Mouse (Mus musculus) midbrain, embryonic 14.5 days (tissue): Measurements from ENCODE around the gene Pigyl. TPM values are rescaled to one million over a fixed set of nuclear protein-coding genes. Genes with fewer than 3 reads are reported as not detected.

Source experiments
- ATAC-seq: fragments of 200-750 bp; cut with Nextera tagmentation; 2 replicates; pipeline ENCODE4 v1.8.0; 2017; ENCODE audit warnings: moderate number of reproducible peaks, moderate library complexity; ENCODE audit not compliant: low FRiP score, low TSS enrichment
- DNase-seq: peaks from one replicate; pipeline ENCODE4 v3.0.0-alpha.2; 2015
- H3K27ac ChIP-seq: fragments of 300-500 bp; sonication (generic); replicated peaks from 2 replicates; pipeline ENCODE4 v1.5.1; 2014; ENCODE audit warnings: mild to moderate bottlenecking, low read depth, low read length, moderate library complexity
- H3K27me3 ChIP-seq: fragments of 300-500 bp; sonication (generic); 2 replicates; pipeline ENCODE4 v1.6.1; 2014; ENCODE audit warnings: low read length, control low read depth, mixed read lengths; ENCODE audit not compliant: control insufficient read depth, insufficient read depth
- H3K36me3 ChIP-seq: fragments of 300-500 bp; sonication (generic); 2 replicates; pipeline ENCODE4 v1.6.1; 2014; ENCODE audit warnings: low read length, control low read depth; ENCODE audit not compliant: control insufficient read depth, insufficient read depth
- H3K4me1 ChIP-seq: fragments of 300-500 bp; sonication (generic); 2 replicates; pipeline ENCODE4 v1.6.1; 2014; ENCODE audit warnings: mild to moderate bottlenecking, antibody characterized with exemption, low read length, control low read depth; ENCODE audit not compliant: control insufficient read depth, insufficient read depth
- H3K4me2 ChIP-seq: fragments of 300-500 bp; sonication (generic); 2 replicates; pipeline ENCODE4 v1.6.1; 2014; ENCODE audit warnings: mild to moderate bottlenecking, low read length, moderate library complexity
- H3K4me3 ChIP-seq: fragments of 300-500 bp; sonication (generic); replicated peaks from 2 replicates; pipeline ENCODE4 v1.5.1; 2014; ENCODE audit warnings: low read depth, low read length
- H3K9ac ChIP-seq: fragments of 300-500 bp; sonication (generic); replicated peaks from 2 replicates; pipeline ENCODE4 v1.6.1; 2014; ENCODE audit warnings: mild to moderate bottlenecking, low read length, moderate library complexity
- H3K9me3 ChIP-seq: fragments of 300-500 bp; sonication (generic); 2 replicates; pipeline ENCODE4 v1.6.1; 2016; ENCODE audit warnings: low read length, control low read depth, mixed read lengths; ENCODE audit not compliant: control insufficient read depth
- WGBS: fragments of 180-500 bp; shearing (Covaris S2); extraction: QIAGEN DNeasy Blood & Tissue Kit; methylation state at CpG from one replicate; pipeline ENCODE4 v1.1.7; 2014; 5-methylcytosine and 5-hydroxymethylcytosine counted together
- polyA plus RNA-seq: library from polyadenylated mRNA; unstranded; fragments of >200 nt; fragmentation: Nextera tagmentation; extraction: Ambion mirVana; gene quantifications from 2 replicates; pipeline ENCODE4 v1.2.1, GENCODE M21; 2014

Pigyl gene
- polyA plus RNA-seq, 1 experiment from 2014 or later, result 94.1 TPM

- Histone ChIP-seq H3K4me2 (no peak overlapping the region), H3K9ac (no peak overlapping the region), H3K4me3 (no peak overlapping the region), H3K9me3 (no peaks in the 10 kb centered on the region), H3K27me3 (no peaks in the 10 kb centered on the region), H3K36me3 (no peaks in the 10 kb centered on the region), H3K27ac (no peak overlapping the region), H3K4me1 (peaks cover 6% of the 10 kb centered on the region)
- DNase-seq (no peak), ATAC-seq (no peak)
- 84% methylated on average over 3 of the region's 3 CpGs for WGBS
These were observed 34.6 kb upstream of the Pigyl start for GRCm38 (mm10) chr9:22122005-22122404.

DNA sequence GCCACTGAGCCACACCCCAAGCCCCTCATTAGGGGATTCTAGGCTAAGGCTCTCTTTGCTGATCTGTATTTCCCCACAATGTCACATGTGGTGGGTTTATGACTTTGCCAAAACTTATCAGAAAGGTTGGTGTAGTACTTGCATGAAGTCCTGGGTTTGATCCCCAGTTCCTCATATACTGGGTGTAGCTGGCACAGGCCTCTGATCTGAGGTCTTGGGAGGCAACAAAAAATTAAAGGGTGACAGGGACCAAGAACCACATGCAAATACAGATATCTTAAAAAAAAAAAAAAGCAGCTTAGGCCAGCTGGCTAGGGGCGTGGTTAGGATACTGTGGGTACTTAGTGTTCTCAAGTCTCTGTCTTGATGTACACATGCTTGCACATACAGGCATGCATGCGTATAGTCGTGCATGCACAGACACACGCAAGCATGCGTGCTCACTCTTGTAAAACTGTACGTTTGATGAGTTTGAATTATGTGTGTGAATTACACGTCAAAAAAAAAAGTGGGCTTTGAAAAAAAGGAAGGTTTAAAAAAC is 33.5 kb upstream of the Pigyl start:
- H3K27ac ChIP-seq, result no peak overlapping the region
- no peaks in the 10 kb centered on the region for H3K4me1 ChIP-seq
- no peaks in the 10 kb centered on the region for H3K27me3 ChIP-seq
- H3K9me3 ChIP-seq, result no peaks in the 10 kb centered on the region
- no peak for DNase-seq
- H3K4me3 ChIP-seq, result no peak overlapping the region
- WGBS, result 88% methylated on average over 7 of the region's 7 CpGs
- ATAC-seq, result no peak
- H3K4me2 ChIP-seq, result no peak overlapping the region
- H3K9ac ChIP-seq, result no peak overlapping the region
- no peaks in the 10 kb centered on the region for H3K36me3 ChIP-seq

GRCm38 (mm10) chr9:22124169-22124568 is 32.5 kb upstream of the Pigyl start:
- H3K4me1 ChIP-seq, result no peaks in the 10 kb centered on the region
- 78% methylated on average over 3 of the region's 3 CpGs for WGBS
- ATAC-seq (no peak), DNase-seq (no peak)
- H3K9me3 ChIP-seq, result no peaks in the 10 kb centered on the region
- no peak overlapping the region for H3K4me2 ChIP-seq
- H3K9ac ChIP-seq, result no peak overlapping the region
- H3K27me3 ChIP-seq, result no peaks in the 10 kb centered on the region
- H3K27ac ChIP-seq, result no peak overlapping the region
- H3K4me3 ChIP-seq, result no peak overlapping the region
- H3K36me3 ChIP-seq, result no peaks in the 10 kb centered on the region

- ATAC-seq, result no peak
- Histone ChIP-seq H3K27ac (no peak overlapping the region), H3K4me3 (no peak overlapping the region), H3K36me3 (no peaks in the 10 kb centered on the region), H3K4me2 (no peak overlapping the region), H3K9ac (no peak overlapping the region), H3K9me3 (no peaks in the 10 kb centered on the region), H3K4me1 (no peaks in the 10 kb centered on the region), H3K27me3 (0 out of 2 replicates have a peak, but pooled peaks cover 3% of the 10 kb centered on the region)
- whole genome bisulfite sequencing, result 91% methylated on average over 15 of the region's 15 CpGs
- no peak for DNase-seq
These were observed 31.2 kb upstream of the Pigyl start for GRCm38 (mm10) chr9:22125246-22126027.

GRCm38 (mm10) chr9:22131226-22131981 is 25.2 kb upstream of the Pigyl start:
- Histone ChIP-seq H3K27me3 (peaks cover 19% of the 10 kb centered on the region; the same call in 1 of the 2 replicates), H3K9ac (no peak overlapping the region), H3K4me1 (no peaks in the 10 kb centered on the region), H3K9me3 (no peaks in the 10 kb centered on the region), H3K27ac (no peak overlapping the region), H3K36me3 (no peaks in the 10 kb centered on the region), H3K4me2 (peak overlapping the region; percentile 30), H3K4me3 (no peak overlapping the region)
- 2% methylated on average over 35 of the region's 35 CpGs for WGBS
- DNase-seq, result no peak
- no peak for ATAC-seq

GRCm38 (mm10) chr9:22132220-22132619 is 24.4 kb upstream of the Pigyl start:
- no peak overlapping the region for H3K9ac ChIP-seq
- no peak overlapping the region for H3K4me3 ChIP-seq
- peaks cover 19% of the 10 kb centered on the region; the same call in 1 of the 2 replicates for H3K27me3 ChIP-seq
- no peaks in the 10 kb centered on the region for H3K4me1 ChIP-seq
- ATAC-seq (no peak), DNase-seq (no peak)
- 56% methylated on average over 11 of the region's 11 CpGs for WGBS
- no peaks in the 10 kb centered on the region for H3K9me3 ChIP-seq
- H3K36me3 ChIP-seq, result no peaks in the 10 kb centered on the region
- H3K27ac ChIP-seq, result no peak overlapping the region
- H3K4me2 ChIP-seq, result no peak overlapping the region; the same call in 1 of the 2 replicates

GRCm38 (mm10) chr9:22134246-22134890 is 22.3 kb upstream of the Pigyl start:
- no peaks in the 10 kb centered on the region for H3K4me1 ChIP-seq
- H3K4me3 ChIP-seq, result no peak overlapping the region
- H3K4me2 ChIP-seq, result no peak overlapping the region
- ATAC-seq (no peak), DNase-seq (no peak)
- no peaks in the 10 kb centered on the region for H3K9me3 ChIP-seq
- WGBS, result 83% methylated on average over 7 of the region's 7 CpGs
- H3K36me3 ChIP-seq, result no peaks in the 10 kb centered on the region
- no peak overlapping the region for H3K9ac ChIP-seq
- no peak overlapping the region for H3K27ac ChIP-seq
- peaks cover 19% of the 10 kb centered on the region; the same call in 1 of the 2 replicates for H3K27me3 ChIP-seq

GRCm38 (mm10) chr9:22134988-22135643 is 21.5 kb upstream of the Pigyl start:
- H3K4me2 ChIP-seq, result no peak overlapping the region
- H3K9ac ChIP-seq, result no peak overlapping the region
- H3K9me3 ChIP-seq, result no peaks in the 10 kb centered on the region
- DNase-seq (no peak), ATAC-seq (no peak)
- no peaks in the 10 kb centered on the region for H3K36me3 ChIP-seq
- H3K27ac ChIP-seq, result no peak overlapping the region
- H3K4me3 ChIP-seq, result no peak overlapping the region
- peaks cover 19% of the 10 kb centered on the region; the same call in 1 of the 2 replicates for H3K27me3 ChIP-seq
- 81% methylated on average over 9 of the region's 9 CpGs for WGBS
- no peaks in the 10 kb centered on the region for H3K4me1 ChIP-seq
